Mouse (Mus musculus): ENCODE measurements around the gene Tmem159. TPM values are rescaled to one million over a fixed set of nuclear protein-coding genes. Genes with fewer than 3 reads are reported as not detected.

Gene Tmem159
- polyA plus RNA-seq, 1 experiment from 2014 or later: 23.9 TPM

DNA sequence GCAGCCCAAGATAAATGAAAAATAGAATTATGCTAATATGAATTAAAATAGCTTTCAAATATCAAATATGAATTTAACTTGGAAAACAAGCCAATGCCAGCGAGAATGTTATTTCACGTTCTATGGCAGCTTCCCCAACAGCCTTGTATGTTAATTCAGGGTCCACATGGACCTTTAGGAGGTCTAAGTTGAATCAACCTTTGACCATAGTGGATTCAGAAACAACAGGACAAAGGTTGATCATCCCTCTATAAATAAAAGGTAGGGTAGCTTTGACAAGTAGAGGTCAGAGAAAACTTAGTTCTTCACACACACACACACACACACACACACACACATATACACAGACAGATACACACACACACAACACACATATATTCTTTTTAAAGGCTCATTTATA, 48.7 kb downstream of the Tmem159 start:
- H3K4me3 ChIP-seq: no peak overlapping the region
- H3K27me3 ChIP-seq (ENCODE audit: low read depth, poor library complexity, severe bottlenecking): peaks cover 10% of the 10 kb centered on the region; the same call in 1 of the 2 replicates
- H3K4me1 ChIP-seq: peaks cover 8% of the 10 kb centered on the region
- no peak for DNase-seq (ENCODE audit: low spot score)
- no peaks in the 10 kb centered on the region for H3K36me3 ChIP-seq
- no peaks in the 10 kb centered on the region for H3K9me3 ChIP-seq (replicated peaks)
- WGBS: 88% methylated on average over 2 of the region's 2 CpGs
- H3K27ac ChIP-seq (replicated peaks): no peak overlapping the region

DNA sequence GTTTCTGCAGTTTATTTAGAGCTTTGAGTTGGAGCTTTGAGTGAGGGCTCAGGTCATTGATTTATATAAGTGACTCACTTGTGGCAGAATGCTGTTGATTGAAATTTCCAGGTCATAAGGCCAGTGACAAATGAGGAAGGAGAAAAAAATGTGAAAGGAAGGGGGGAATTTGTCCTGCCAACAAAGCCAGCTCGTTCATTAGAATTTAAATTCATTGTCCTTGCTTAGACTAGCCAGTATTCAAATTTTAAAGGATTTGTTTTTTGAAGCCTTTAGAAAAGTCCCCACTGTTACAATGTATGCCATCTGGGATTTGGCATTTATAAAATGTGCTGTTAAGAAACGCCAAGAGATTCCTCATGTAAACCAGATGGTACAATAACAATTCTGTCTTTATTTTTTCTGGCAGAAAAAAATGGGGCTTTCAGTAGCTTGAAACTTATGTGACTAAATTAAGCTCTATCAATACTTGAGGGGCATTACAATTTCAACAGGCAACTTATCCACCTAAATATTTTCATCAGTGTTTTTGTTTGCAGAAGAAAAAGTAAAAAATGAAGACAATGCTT, 54.8 kb downstream of the Tmem159 start:
- DNase-seq (ENCODE audit: low spot score): no peak
- Histone ChIP-seq H3K4me3 (no peak overlapping the region), H3K9me3 (replicated peaks) (no peaks in the 10 kb centered on the region), H3K27ac (replicated peaks) (no peak overlapping the region), H3K4me1 (peaks cover 22% of the 10 kb centered on the region), H3K27me3 (ENCODE audit: low read depth, poor library complexity, severe bottlenecking) (peaks cover 22% of the 10 kb centered on the region; the same call in 1 of the 2 replicates), H3K36me3 (no peaks in the 10 kb centered on the region)
- 51% methylated on average over 2 of the region's 2 CpGs for WGBS

DNA sequence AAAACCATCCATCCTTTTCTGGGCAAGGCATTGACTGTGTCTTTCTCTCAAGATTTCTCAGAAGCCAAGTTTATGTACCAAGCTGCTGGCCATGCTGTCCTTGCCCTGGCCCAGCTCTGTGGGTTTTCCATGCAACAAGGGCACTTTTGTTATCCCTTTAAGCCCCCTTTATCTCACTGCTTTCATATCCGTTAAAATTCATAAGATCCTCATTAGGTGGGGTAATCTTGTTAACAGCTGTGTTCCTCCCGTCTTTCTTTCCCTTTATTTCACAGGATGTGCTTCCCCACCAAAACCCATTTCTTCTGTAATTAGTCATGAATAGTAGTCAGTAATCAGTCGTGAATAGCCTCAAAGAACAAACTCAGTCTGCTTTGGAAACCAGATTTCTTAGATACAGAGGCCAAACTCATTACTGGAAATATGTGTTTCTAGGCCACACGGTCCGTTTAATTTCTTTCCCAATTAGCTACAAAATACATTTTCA, 55.5 kb downstream of the Tmem159 start:
- 48% methylated on average over 5 of the region's 5 CpGs for WGBS
- Histone ChIP-seq H3K36me3 (no peaks in the 10 kb centered on the region), H3K27me3 (ENCODE audit: low read depth, poor library complexity, severe bottlenecking) (peaks cover 22% of the 10 kb centered on the region; the same call in 1 of the 2 replicates), H3K4me3 (no peak overlapping the region), H3K27ac (replicated peaks) (no peak overlapping the region), H3K4me1 (peaks cover 22% of the 10 kb centered on the region), H3K9me3 (replicated peaks) (no peaks in the 10 kb centered on the region)
- DNase-seq (ENCODE audit: low spot score): no peak

DNA sequence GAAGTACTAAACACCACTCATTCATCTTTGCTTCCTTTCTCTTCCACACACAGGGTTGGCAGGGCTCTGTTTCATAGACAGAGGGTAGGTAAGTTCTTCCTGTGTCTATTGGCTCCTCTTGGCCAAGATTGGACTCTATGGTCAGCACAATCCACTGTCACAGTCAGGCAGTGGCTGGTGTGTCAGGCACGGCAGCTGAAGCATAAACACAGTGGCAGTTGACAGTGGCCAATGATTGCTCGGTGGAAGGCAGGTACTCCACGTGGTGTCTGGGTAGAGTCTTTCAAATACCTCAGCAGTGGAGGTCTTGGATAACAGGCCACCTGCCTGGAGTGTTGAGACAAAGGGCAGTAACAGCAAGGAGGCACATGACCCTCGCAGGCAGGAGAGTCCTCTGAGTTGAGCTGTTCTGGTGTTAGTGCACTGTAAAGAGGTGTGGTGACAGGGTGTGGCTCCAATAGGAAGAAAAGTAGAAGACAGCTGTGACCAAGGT, 56.0 kb downstream of the Tmem159 start:
- Histone ChIP-seq H3K36me3 (no peaks in the 10 kb centered on the region), H3K4me1 (peaks cover 22% of the 10 kb centered on the region), H3K27me3 (ENCODE audit: low read depth, poor library complexity, severe bottlenecking) (peaks cover 22% of the 10 kb centered on the region; the same call in 1 of the 2 replicates), H3K9me3 (replicated peaks) (no peaks in the 10 kb centered on the region), H3K27ac (replicated peaks) (no peak overlapping the region), H3K4me3 (no peak overlapping the region)
- 39% methylated on average over 4 of the region's 4 CpGs for WGBS
- DNase-seq (ENCODE audit: low spot score): no peak

DNA sequence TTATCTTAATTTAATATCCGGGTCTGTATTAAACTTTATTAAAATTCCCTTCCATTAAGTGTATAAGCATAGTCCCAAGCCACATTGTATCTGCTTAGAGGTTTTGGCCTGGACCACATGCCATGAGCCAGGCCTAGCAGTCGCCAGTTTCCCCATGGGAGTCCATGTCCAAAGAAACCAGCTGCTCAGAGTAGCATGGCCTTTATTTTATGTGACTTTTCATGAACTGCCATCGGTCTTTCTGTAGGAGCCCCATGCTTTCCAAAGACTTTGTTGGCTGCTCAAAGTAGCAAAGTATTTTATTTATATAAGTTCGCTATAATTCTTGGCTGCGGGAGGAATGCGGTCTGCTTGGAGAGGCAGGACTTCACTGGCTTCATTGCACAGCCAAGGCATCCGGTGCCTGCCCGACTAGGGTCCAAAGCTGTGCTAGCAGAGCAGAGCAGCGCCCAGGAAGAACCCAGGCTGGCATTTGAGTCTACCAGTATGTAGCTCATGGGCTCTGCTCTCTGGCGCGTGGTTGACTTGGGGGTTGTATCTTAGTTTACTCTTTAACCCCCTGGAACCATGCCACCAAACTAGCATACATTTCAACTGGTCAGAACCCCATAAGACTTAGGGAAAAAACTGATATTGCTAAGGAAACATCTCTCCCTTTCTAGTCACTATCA, 61.6 kb downstream of the Tmem159 start:
- Histone ChIP-seq H3K27ac (replicated peaks) (no peak overlapping the region), H3K9me3 (replicated peaks) (no peaks in the 10 kb centered on the region), H3K4me3 (no peak overlapping the region), H3K36me3 (no peaks in the 10 kb centered on the region), H3K27me3 (ENCODE audit: low read depth, poor library complexity, severe bottlenecking) (peaks cover 7% of the 10 kb centered on the region; the same call in 1 of the 2 replicates), H3K4me1 (no peaks in the 10 kb centered on the region)
- 88% methylated on average over 11 of the region's 11 CpGs for WGBS
- no peak for DNase-seq (ENCODE audit: low spot score)

Other genes starting within 250 kb of the Tmem159 start
- gene Lyrm1, start 206.5 kb upstream of the Tmem159 start, polyA plus RNA-seq (2016; fragmentation: Nextera tagmentation; extraction: Ambion mirVana): 11.3 and 13.3 TPM in 2 replicates
- gene Dcun1d3, start 206.1 kb upstream of the Tmem159 start, polyA plus RNA-seq (2016; fragmentation: Nextera tagmentation; extraction: Ambion mirVana): 13.1 and 15.7 TPM in 2 replicates
- not detected in 2 replicates for gene Dnah3, start 7.1 kb upstream of the Tmem159 start, polyA plus RNA-seq (2016; fragmentation: Nextera tagmentation; extraction: Ambion mirVana)
- gene Zp2, start 42.9 kb downstream of the Tmem159 start, polyA plus RNA-seq (2016; fragmentation: Nextera tagmentation; extraction: Ambion mirVana): not detected in 2 replicates
- not detected in 2 replicates for gene Anks4b, start 71.5 kb downstream of the Tmem159 start, polyA plus RNA-seq (2016; fragmentation: Nextera tagmentation; extraction: Ambion mirVana)
- 35.5 and 40.2 TPM in 2 replicates for gene Crym, start 99.8 kb downstream of the Tmem159 start, polyA plus RNA-seq (2016; fragmentation: Nextera tagmentation; extraction: Ambion mirVana)
- gene Abca14, start 101.6 kb downstream of the Tmem159 start, polyA plus RNA-seq (2016; fragmentation: Nextera tagmentation; extraction: Ambion mirVana): not detected in 2 replicates
- gene Abca15, start 226.3 kb downstream of the Tmem159 start, polyA plus RNA-seq (2016; fragmentation: Nextera tagmentation; extraction: Ambion mirVana): not detected in 2 replicates